Mouse (Mus musculus): ENCODE results near the gene Gm10778.

GRCm38 (mm10) chr10:81656174-81656573 lies 7.3 kb downstream of the Gm10778 start:
- no peak for TF ChIP-seq POLR2A (IDR thresholded peaks at IDR 0.05; ENCODE audit: borderline replicate concordance, extremely low read depth, insufficient read depth, insufficient read length, poor library complexity, severe bottlenecking)
- TF ChIP-seq CTCF (IDR thresholded peaks at IDR 0.05; ENCODE audit: borderline replicate concordance, extremely low read depth, insufficient read depth, insufficient read length), result no peak

All from brain, embryonic 14.5 days (tissue).